Mouse (Mus musculus): ENCODE measurements at regions not wholly inside any gene's neighbourhood (a gene's known extent, or its start where the extent isn't known, plus 50 kb on each side); places are given as distances from the start of the nearest gene placed in this dataset.

GRCm38 (mm10) chr1:57032407-57032806, 54.0 kb upstream of the Satb2 start:
- in situ Hi-C loops (cut with MboI; ENCODE audit: low sequenced_read_pairs), result no loop called here

GRCm38 (mm10) chr1:57033244-57033643, 54.8 kb upstream of the Satb2 start:
- in situ Hi-C loops (cut with MboI; ENCODE audit: low sequenced_read_pairs), result no loop called here

DNA sequence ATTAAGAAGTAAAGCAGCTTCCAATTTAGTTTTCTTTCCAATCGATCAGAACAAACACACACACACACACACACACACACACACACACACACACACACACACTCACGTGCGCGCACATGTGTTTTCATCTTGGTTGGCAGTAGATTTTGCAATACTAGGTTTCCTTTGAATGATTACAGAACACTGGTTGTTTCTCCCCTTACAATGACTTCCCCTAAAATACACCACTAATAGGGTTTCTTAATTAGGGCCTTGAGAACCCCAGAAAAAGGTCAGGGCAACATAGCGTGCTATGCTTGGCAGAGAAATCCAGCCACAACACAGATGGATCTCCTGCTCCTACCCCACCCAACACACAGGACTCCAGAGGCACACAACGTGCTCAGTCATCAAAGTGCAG, 56.0 kb upstream of the Satb2 start:
- in situ Hi-C loops (cut with MboI; ENCODE audit: low sequenced_read_pairs), result no loop called here

DNA sequence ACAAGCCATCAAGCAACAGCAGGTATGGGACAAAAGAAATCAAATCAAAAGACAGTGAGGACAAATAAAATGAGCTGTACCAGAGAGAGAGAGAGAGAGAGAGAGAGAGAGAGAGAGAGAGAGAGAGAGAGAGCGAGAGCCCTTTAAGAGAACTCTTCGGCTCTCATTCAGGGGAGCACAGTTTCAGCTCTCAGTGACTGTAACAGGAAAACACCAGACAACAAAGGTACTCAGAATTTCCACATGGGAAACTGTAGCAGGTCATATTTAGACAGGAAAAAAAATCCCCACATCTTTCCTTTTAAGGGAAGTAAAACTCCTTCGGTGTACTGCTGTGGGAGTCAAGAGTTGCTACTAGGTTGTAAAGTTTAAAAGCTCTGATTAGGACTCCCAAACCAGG, 57.9 kb upstream of the Satb2 start:
- in situ Hi-C loops (cut with MboI; ENCODE audit: low sequenced_read_pairs), result no loop called here

GRCm38 (mm10) chr1:57040201-57040600, 61.8 kb upstream of the Satb2 start:
- in situ Hi-C loops (cut with MboI; ENCODE audit: low sequenced_read_pairs), result no loop called here

DNA sequence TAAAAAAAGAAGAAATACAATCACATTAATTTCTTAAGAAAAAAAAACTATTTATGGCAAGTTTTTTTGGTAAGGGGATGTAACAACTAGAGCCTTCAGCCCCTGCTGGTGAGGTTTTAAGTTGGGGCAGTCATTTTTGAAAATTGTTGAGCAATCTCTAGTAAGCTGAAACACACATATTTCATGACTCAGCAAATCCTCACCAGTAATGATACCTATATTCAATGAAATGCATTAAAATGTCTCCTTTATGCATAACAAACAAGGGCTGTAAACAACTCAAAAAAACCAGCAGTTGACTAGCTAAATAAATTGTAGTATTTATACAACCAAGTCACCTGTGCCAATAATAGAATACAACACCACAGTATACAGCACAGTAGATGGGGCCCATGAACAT, 63.1 kb upstream of the Satb2 start:
- in situ Hi-C loops (cut with MboI; ENCODE audit: low sequenced_read_pairs), result no loop called here

- in situ Hi-C loops (cut with MboI; ENCODE audit: low sequenced_read_pairs), result no loop called here
Measured at GRCm38 (mm10) chr1:57053836-57054235, 75.4 kb upstream of the Satb2 start.

DNA sequence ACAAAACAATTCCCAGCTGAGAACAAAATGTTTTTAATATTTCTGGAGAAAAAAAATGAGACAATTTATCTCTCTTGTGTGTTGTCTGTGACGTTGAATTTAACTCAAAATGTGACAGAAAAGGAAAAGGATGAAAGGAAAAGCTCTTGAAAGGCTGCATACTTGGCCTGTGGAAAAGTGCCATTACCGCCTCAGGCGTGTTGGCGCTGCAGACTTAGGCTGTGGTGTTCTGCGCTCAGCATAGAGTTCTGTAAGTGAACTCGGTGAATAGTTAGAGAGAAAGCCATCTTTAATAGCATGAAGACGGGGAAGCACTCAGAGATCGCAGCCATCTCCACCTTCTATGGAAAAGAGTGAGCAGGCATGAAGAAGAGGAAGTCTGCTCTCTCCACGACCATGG, 77.5 kb upstream of the Satb2 start:
- in situ Hi-C loops (cut with MboI; ENCODE audit: low sequenced_read_pairs), result no loop called here

DNA sequence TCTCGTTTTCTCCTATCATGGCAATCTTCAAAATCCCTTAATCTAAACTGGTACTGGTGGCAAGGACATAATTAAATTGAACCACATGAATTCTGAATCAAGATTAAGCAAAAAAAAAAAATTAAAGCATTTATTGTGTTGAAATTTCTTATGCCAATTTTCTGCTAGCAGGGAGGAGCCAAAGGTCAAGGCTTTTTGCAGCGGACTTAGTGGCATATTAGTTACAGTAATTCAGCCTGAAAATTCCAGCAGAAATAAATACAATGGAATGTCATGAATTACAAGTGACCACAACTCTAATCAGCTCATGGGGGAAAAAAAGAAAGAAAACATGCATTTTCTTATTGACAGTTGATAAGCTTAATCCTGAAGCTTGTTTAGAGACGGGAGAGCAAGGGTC, 80.8 kb upstream of the Satb2 start:
- in situ Hi-C loops (cut with MboI; ENCODE audit: low sequenced_read_pairs), result no loop called here

GRCm38 (mm10) chr1:57075221-57075620, 96.8 kb upstream of the Satb2 start:
- in situ Hi-C loops (cut with MboI; ENCODE audit: low sequenced_read_pairs), result no loop called here

GRCm38 (mm10) chr1:57076696-57077095, 98.2 kb upstream of the Satb2 start:
- in situ Hi-C loops (cut with MboI; ENCODE audit: low sequenced_read_pairs), result no loop called here

DNA sequence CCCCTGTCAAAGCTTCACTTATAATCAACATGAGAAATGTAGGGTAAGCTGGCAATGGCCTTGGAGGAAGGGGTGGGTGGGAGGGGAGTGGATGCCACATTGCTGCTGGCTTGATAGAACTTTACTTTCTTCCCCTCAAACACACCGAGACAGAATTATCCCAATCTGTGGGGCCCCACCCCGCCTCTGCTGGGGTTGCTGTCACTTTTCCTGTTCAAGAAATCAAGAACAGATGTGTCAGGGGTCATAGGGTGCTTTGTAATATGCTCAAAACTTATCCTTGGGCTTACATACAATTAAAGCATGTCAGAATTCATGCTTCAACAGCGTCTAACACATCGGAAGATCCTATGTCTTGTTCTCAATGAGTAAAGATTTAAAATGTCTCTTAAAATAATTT, 101.9 kb upstream of the Satb2 start:
- in situ Hi-C loops (cut with MboI; ENCODE audit: low sequenced_read_pairs), result no loop called here

- in situ Hi-C loops (cut with MboI; ENCODE audit: low sequenced_read_pairs), result no loop called here
Measured at GRCm38 (mm10) chr1:57083134-57083533, 104.7 kb upstream of the Satb2 start.

GRCm38 (mm10) chr1:57083540-57084083, 105.2 kb upstream of the Satb2 start:
- in situ Hi-C loops (cut with MboI; ENCODE audit: low sequenced_read_pairs), result no loop called here

- in situ Hi-C loops (cut with MboI; ENCODE audit: low sequenced_read_pairs), result no loop called here
Measured at GRCm38 (mm10) chr1:57095361-57096247, 117.2 kb upstream of the Satb2 start.

DNA sequence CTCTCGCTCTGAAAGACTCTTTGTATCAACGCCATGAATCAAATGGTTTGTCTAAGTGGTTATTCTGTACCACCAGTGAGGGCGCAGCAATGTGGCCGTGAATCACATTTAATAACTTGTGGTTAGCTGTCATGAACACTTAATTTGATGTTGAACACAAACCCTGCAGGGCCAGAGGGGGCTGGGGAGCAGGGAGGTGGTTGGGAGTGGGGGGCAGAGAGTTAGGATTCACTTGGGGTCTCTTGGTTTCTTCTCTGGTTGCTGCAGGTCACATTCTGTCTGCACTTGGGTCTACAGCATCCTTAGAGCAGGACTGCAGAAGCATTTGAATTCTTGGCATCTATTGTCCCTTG, 117.8 kb upstream of the Satb2 start:
- in situ Hi-C loops (cut with MboI; ENCODE audit: low sequenced_read_pairs), result no loop called here

- in situ Hi-C loops (cut with MboI; ENCODE audit: low sequenced_read_pairs), result no loop called here
Measured at GRCm38 (mm10) chr1:57096740-57097139, 118.3 kb upstream of the Satb2 start.

DNA sequence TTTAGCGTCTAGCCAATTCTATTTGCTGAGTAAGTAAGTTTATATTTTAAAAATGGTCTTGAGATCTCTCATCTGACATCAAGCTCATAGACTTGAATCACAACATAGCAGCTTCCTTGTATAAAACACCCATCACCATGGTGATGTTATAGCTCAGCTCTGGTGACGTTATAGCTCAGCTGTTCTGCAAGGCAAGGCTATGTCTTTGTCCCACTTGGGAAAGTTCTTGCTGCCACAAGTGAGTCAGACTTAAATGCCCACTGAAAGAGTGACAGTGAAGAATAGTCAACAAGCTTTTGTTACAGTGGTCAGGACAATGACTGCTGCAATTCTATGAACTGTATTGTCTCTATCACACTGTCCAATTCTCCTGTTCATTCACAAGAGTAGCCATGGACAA, 122.2 kb upstream of the Satb2 start:
- in situ Hi-C loops (cut with MboI; ENCODE audit: low sequenced_read_pairs), result no loop called here

- in situ Hi-C loops (cut with MboI; ENCODE audit: low sequenced_read_pairs), result no loop called here
Measured at GRCm38 (mm10) chr1:57107308-57107707, 128.9 kb upstream of the Satb2 start.

DNA sequence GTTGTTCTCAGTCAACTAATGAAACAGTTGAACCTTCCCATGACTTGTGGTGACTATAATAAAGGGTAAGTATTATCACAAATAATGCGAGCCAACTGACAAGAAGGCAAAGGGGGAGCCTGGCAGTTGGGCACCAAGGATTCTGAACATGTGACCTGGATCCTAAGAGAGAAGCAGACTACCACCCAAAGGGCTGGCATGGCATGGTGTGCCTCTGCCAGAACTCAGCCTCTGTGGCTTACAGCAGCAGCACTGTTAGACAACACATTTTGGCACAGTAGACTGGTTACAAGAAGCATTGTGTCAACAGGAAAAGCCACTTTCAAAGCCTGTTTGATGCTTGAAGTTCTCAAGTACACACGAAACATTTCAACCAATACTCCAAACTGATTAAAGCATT, 142.2 kb upstream of the Satb2 start:
- in situ Hi-C loops (cut with MboI; ENCODE audit: low sequenced_read_pairs), result no loop called here

DNA sequence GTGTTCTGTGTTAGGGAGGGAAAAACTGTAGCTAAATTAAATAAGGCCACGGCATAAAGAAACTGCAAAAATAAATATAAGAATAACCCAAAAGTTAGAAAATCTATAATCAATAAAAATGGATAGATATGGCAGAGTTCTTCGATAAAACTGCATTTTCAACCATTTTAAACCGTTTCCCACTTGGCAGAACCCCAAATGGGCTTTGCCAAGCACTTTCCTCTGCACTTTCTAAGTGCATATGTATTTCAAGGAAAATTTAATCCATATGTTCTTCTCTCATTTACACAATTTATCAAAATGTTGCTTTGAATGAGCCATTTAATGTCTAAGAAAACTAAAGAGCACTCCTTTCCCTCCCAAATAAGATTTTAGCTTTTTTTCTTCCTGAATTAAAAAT, 165.7 kb upstream of the Satb2 start:
- in situ Hi-C loops (cut with MboI; ENCODE audit: low sequenced_read_pairs), result no loop called here

DNA sequence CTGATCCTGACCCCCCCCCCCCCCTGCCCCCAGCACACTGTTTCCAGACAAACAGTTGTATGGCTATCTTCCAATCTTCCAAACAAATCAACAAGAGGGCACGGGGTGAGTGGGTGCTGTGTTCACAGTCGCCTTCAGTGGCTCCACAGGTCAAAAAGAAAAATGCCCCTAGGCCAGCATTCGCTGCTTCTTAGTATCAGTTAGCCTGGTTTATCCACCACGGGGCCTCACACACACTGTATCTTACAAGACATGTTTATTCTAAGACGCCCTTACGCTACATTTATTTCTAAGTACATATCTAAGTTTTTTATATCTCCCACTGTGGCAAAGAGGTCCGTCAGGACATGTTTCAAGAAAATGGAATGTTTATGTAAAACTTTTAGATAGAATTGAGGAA, 177.4 kb upstream of the Satb2 start:
- in situ Hi-C loops (cut with MboI; ENCODE audit: low sequenced_read_pairs), result no loop called here

DNA sequence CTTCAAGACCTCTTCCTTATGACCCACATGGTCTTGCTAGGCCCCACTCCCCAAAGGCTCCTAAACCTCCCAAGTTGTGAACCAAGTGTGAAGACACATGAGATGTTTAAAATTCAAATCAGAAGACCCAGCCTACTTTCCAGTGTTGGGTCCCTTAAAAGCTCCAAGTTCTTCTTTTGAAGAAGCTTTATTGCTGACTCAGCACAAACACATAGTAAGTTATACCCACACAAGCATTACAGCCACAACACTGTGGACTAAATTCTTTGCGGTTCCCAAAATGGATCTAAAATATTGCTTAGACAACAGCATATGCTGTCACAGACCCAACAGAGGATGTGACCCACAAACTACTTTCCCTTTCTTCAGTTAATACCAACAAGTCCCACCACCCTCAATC, 186.0 kb upstream of the Satb2 start:
- in situ Hi-C loops (cut with MboI; ENCODE audit: low sequenced_read_pairs), result no loop called here
